Mouse (Mus musculus) layer of hippocampus, adult 2 months (tissue): Measurements from ENCODE around the gene Nuak2. TPM values are rescaled to one million over a fixed set of nuclear protein-coding genes. Genes with fewer than 3 reads are reported as not detected.
"Not testable (repeated sequence)": the region's sequence is repeated elsewhere in the genome, so short reads cannot be mapped to it uniquely, and the experiment has no call there.

Source experiments
- DNase-seq, 2 experiments: peaks; one replicate each; pipeline ENCODE4 v3.0.0; 2022; ENCODE audit warnings: low spot score in 2 of 2
- H3K27ac ChIP-seq: fragments of 200-600 bp; 2 replicates; pipeline ENCODE4 v1.8.1; 2022
- H3K4me3 ChIP-seq: fragments of 200-600 bp; 2 replicates; pipeline ENCODE4 v1.8.1; 2022; ENCODE audit warnings: mild to moderate bottlenecking
- CTCF ChIP-seq: fragments of 200-600 bp; conservative IDR thresholded peaks from 2 replicates; pipeline ENCODE4 v1.8.1; 2022; ENCODE audit warnings: antibody characterized with exemption, mild to moderate bottlenecking, moderate library complexity
- total RNA-seq, 2 experiments: library from RNA; stranded (reverse); gene quantifications; 2 replicates each; pipeline ENCODE4 v1.2.3; 2021

Nuak2 gene
- total RNA-seq, 2 experiments from 2014 or later, result 0.76 to 1.7 TPM

DNA sequence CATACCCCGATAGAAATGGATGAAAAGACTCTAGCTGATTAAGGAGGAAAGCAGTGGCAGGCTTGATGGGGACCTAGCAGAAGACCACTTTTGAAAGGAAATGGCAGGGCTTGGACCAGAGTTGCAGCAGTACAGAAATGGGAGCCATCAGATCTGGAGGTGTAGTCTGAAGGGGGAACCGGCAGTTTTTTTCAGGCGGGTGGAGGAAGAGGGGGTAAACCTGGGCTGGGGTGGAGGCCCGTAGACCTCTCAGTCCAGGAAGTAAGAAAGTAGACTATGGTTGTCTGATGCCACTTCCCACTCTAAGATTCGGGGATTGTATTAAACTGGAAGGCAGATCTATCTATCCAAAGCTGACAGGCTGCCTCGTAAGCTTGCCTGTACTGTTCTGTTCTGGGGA lies 21.0 kb downstream of the Nuak2 start:
- no peak overlapping the region for H3K27ac ChIP-seq
- no peak for TF ChIP-seq CTCF
- H3K4me3 ChIP-seq, result no peak overlapping the region
- DNase-seq, result no peak

DNA sequence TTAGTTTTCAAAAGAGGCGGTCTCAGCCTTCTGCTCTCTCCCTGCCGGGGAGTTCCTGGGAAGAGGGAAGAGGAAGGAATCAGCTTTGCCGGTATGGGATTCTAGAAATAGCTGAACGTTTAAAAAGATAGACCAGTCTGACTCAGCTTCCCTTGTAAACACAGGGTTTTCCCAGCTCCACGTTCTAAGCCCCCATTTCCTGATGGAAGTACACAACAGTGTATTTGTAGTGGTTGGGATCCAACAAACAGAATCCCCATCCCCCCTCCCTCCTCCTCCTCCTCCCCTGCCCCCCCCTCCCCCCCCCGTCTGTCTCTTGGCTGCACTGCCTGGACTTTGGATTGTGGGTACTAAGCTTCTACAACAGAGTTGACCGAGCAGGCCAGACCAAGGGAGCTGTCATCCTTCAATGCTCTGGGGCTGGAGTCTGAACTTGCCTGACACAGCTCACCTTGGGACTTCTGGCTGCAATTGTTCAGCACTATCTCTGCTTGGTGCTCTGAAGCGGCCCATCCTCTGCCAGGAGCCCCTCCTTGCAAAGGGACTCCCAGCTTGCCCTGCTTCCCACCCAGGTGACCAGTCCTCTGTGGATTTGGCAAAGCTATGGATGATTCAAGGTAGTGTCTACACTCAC lies 22.2 kb downstream of the Nuak2 start:
- no peak overlapping the region for H3K27ac ChIP-seq
- no peak for TF ChIP-seq CTCF

DNA sequence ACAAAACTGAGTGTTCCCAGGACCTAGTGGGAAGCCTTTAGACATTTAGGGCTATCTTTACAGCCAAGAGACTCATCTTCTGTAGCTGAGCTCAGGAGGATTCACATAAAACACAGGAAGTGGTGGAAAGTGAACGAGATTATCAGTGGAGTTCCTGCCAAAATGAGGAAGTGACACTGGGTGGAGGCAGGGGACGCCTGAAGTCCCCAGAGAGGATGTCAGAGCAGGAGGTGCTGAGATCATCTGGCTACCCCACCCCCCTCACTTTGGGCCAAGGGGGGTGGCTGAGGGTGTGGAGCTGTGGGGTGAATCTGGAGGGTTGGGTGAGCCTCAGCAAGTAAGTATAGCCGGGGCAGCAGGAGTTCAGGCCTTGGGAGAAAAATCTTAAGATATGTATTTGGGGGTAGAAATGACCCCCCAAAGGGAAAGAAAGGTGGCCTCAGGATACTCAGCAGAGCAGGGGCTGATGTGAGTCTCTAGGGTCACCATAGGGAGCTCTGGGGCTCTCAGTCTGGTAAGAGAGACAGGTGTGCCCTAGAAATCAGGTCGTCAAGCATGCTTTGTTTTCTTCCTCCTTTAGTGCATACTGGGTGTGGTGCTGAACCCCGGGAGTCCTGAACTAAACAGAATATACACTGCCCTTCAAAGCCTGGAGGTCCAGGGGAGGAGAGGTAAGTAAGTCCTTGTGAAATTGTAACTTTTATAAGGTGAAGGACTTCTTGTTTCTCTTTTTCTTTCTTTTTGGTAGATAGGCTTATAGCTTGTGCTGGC lies 26.0 kb downstream of the Nuak2 start:
- DNase-seq, result no peak

More for the DNA sequence above, 22.2 kb downstream of the Nuak2 start:
- H3K4me3 ChIP-seq, result no peak overlapping the region
- no peak for DNase-seq

GRCm38 (mm10) chr1:132342518-132342917 lies 26.6 kb downstream of the Nuak2 start:
- no peak overlapping the region for H3K27ac ChIP-seq
- no peak overlapping the region for H3K4me3 ChIP-seq
- DNase-seq, result no peak
- no peak for TF ChIP-seq CTCF

More for the DNA sequence above, 26.0 kb downstream of the Nuak2 start:
- Histone ChIP-seq H3K4me3 (no peak overlapping the region), H3K27ac (no peak overlapping the region)
- no peak for TF ChIP-seq CTCF

DNA sequence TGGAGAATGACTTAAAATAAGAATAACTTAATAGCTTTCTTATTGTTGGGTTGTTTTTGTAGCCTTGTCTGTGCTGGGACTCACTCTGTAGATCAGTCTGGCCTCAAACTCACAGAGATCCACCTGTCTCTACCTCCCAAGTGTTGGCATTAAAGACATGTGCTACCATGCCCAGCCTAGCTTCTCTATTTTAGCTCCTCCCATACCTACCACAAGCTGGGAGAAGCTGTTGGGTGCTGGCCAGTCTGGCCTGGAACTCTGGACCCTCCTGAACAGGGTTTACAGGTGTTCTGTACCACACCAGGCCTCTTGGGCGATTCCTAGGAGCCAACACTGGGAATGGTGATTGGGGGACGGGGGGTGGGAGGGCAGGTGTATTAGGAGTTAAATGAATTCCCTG lies 27.3 kb downstream of the Nuak2 start:
- no peak for DNase-seq
- TF ChIP-seq CTCF, result no peak
- Histone ChIP-seq H3K4me3 (no peak overlapping the region), H3K27ac (no peak overlapping the region)

DNA sequence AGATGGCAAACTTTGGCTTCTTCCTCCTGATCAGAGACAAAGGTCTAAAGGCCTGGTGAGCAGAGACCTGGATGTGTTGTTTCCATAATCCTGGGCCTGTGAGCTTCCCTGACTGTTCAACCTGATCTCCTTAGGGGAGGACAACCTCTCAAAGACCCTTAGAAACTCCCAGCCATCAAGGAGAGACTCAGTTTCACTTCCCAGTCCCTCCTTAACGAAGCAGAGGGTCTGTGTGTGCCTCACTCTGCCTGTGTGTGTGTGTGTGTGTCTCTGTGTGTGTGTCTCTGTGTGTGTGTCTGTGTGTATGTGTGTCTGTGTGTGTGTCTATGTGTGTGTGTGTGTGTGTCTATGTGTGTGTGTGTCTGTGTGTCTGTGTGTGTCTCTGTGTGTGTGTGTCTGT lies 27.7 kb downstream of the Nuak2 start:
- TF ChIP-seq CTCF, result no peak
- Histone ChIP-seq H3K27ac (no peak overlapping the region), H3K4me3 (no peak overlapping the region)
- DNase-seq, result no peak

DNA sequence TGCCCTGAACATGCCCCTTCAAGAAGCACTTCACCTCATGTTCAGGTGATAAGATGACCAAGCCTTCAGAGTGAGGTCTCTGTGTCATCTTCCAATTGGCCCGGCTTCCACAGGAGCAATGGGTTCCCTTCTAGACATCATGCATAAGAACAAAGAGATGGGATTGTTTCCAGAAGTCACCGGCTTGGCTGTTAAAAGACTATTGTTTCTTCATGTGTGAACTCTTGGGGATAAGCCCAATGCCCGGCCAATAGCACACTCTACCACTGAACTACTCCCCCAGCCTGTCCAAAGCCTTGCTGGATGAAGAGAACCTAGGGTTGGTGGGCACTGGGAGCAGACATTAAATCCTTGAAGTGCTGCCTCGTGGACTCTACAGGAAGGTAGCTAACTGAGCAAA lies 29.6 kb downstream of the Nuak2 start:
- Histone ChIP-seq H3K27ac (no peak overlapping the region), H3K4me3 (no peak overlapping the region)
- no peak for TF ChIP-seq CTCF
- no peak for DNase-seq

DNA sequence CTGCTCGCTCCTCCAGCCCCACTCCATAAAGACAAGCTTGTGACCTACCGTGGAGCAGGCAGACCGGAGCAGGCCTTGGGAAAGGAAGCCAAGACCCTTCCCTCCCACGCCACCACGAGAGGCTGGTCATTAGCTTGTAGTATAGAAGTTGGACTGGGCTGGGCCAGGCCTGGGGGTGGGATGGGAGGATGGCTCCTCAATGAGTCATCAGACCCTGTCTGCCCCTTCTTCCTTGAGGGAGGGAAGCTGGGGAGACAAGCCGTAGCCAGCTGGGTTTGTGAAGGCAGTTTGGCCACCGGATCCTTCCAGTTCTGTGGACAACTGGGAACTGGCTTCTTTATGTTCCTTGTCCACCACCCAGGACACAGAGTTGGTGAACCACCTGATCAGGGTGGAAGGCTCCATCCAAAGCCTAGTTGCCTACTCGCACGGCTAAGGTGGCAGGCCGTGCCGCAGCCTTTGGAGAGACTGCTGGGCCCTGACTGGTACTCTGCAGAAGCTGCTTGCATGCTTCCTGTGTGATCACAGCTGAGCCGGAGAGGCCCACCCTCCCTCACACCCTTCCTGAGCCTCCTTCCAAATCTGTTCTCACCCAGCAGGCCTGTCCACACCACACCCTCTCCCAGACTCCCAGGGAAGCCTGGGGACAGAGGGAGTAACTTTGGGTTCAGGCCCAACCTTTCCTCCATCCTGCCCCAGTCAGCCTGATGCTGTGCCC lies 30.4 kb downstream of the Nuak2 start:
- DNase-seq, result no peak
- H3K4me3 ChIP-seq, result no peak overlapping the region
- TF ChIP-seq CTCF, result no peak
- no peak overlapping the region for H3K27ac ChIP-seq

- Histone ChIP-seq H3K27ac (no peak overlapping the region), H3K4me3 (no peak overlapping the region)
- no peak for DNase-seq
- TF ChIP-seq CTCF, result no peak
These were observed 31.0 kb downstream of the Nuak2 start for GRCm38 (mm10) chr1:132346951-132347350.

DNA sequence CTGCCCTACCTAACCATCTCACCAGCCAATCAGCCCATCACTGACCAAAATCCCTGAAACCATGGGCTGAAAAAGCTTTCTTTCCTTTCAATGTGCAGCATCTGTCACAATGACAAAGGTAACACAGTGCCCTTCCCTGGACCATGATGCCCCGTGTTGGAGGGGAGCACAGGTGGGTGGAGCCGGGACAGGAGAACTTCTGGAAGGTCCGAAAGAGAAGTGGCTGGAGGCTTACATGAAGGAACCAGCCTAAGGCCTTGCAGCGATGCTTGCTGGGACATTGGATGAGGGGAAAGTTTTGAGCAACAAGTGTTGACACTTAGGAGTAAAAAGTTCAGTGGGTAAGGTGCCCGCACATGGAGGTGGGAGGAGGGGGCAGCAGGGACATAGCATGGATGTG lies 32.5 kb downstream of the Nuak2 start:
- no peak for DNase-seq
- no peak for TF ChIP-seq CTCF
- no peak overlapping the region for H3K27ac ChIP-seq
- H3K4me3 ChIP-seq, result no peak overlapping the region

GRCm38 (mm10) chr1:132349049-132349448 lies 33.1 kb downstream of the Nuak2 start:
- DNase-seq, H3K27ac ChIP-seq, H3K4me3 ChIP-seq: not testable (repeated sequence)

GRCm38 (mm10) chr1:132349601-132350000 lies 33.7 kb downstream of the Nuak2 start:
- not testable (repeated sequence) for DNase-seq, H3K4me3 ChIP-seq, H3K27ac ChIP-seq

- peak; percentile 52 for TF ChIP-seq CTCF
- DNase-seq, result no peak
- H3K27ac ChIP-seq, result no peak overlapping the region
- H3K4me3 ChIP-seq, result no peak overlapping the region
These were observed 35.1 kb downstream of the Nuak2 start for GRCm38 (mm10) chr1:132351058-132351457.
